Mouse (Mus musculus): ENCODE results near the gene Tmtc4. TPM values are rescaled to one million over a fixed set of nuclear protein-coding genes. Genes with fewer than 3 reads are reported as not detected.

Gene Tmtc4
- polyA plus RNA-seq, 1 experiment = 10.6 TPM

DNA sequence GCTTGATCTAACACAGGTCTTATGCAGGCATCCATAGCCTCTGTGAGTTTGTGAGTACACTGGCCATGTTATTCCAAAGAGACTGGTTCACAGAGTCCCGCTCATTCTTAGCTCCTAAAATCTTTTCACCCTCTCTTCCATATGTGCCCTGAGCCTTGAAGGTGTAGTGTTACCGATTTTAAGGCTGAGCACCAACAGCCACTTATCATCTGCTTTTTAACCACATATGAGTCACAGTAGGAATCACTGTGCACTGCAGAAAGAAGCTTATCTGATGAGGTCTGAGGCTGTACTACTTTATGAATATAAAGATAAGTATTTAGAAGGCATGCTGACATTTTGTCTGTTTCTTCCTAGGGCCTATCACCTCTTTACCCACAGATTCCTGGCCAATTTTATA, 31.9 kb upstream of the Tmtc4 start:
- H3ac ChIP-seq (ENCODE audit: control insufficient read depth, insufficient read length, low read depth) = no peak overlapping the region
- no peaks in the 10 kb centered on the region for H3K27me3 ChIP-seq (ENCODE audit: control insufficient read depth, insufficient read depth, insufficient read length)
- H3K4me3 ChIP-seq (ENCODE audit: insufficient read depth, poor library complexity, severe bottlenecking) = no peak overlapping the region
- TF ChIP-seq FOSL1 (IDR thresholded peaks at IDR 0.05; ENCODE audit: insufficient read depth, low read length, poor library complexity, severe bottlenecking) = no peak
- no peak for TF ChIP-seq USF1 (IDR thresholded peaks at IDR 0.05; ENCODE audit: low read depth)
- TF ChIP-seq CTCF (IDR thresholded peaks at IDR 0.05; ENCODE audit: control insufficient read depth, insufficient read depth, insufficient read length) = no peak
- no peak for TF ChIP-seq MAX (IDR thresholded peaks at IDR 0.05)
- no peak for TF ChIP-seq CEBPB (IDR thresholded peaks at IDR 0.05; ENCODE audit: low read depth)
- no peak for TF ChIP-seq MYOD1 (IDR thresholded peaks at IDR 0.05; ENCODE audit: control insufficient read depth, insufficient read length, low read depth)
- no peak for TF ChIP-seq MYOG (IDR thresholded peaks at IDR 0.05; ENCODE audit: control insufficient read depth, extremely low read depth, insufficient read length)
- H3K79me2 ChIP-seq (ENCODE audit: control insufficient read depth, insufficient read depth) = no peaks in the 10 kb centered on the region
- H3K79me3 ChIP-seq (ENCODE audit: low read depth) = no peaks in the 10 kb centered on the region
- no peaks in the 10 kb centered on the region for H3K36me3 ChIP-seq (ENCODE audit: control insufficient read depth, insufficient read depth)

DNA sequence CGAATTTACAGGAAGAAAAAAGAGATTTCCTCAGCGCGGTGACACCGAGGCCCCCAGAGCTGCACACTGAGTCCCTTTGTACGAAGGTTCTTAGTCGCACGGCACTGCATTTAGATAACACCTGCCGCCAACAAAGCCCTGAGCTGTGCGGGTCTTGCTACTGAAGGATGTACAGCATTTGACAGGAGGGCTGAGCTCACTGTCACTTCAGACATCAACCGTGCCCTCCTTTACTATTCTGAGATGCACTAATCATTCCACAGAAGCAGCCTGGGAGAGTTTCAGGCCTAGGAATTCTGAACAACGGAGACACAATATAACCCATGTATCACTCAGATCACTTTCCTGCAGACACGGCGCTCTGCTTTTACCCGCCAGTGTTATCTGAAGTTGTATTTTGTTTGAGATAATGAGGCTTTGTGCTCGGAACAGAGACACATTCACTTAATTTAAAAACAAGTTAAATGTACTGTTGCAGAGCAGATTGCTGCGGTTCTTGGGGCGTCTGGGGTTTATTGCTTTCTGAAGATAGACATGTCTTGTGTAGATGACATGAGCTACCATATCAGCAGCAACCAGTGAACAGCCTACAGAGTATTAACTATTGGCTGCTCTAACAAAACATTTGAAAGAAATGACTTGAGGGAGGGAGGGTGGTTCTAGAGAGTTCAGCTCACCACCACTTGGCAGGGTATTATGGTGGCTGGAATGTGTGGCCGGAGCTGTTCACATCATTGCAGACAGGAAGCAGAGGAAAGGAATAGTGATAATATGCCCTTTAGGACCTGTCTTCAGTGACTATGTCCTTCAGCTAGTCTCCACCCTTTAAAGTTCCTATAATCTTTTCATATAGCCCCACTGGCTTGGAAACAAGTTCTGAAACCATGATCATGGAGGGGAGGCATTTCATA, 25.5 kb upstream of the Tmtc4 start:
- Histone ChIP-seq H3K4me3 (ENCODE audit: insufficient read depth, poor library complexity, severe bottlenecking) (no peak overlapping the region), H3ac (ENCODE audit: control insufficient read depth, insufficient read length, low read depth) (no peak overlapping the region), H3K79me3 (ENCODE audit: low read depth) (no peaks in the 10 kb centered on the region), H3K27me3 (ENCODE audit: control insufficient read depth, insufficient read depth, insufficient read length) (no peaks in the 10 kb centered on the region), H3K79me2 (ENCODE audit: control insufficient read depth, insufficient read depth) (no peaks in the 10 kb centered on the region), H3K36me3 (ENCODE audit: control insufficient read depth, insufficient read depth) (no peaks in the 10 kb centered on the region)
- no peak for TF ChIP-seq MYOG (IDR thresholded peaks at IDR 0.05; ENCODE audit: control insufficient read depth, extremely low read depth, insufficient read length)
- TF ChIP-seq MAX (IDR thresholded peaks at IDR 0.05) = no peak
- no peak for TF ChIP-seq USF1 (IDR thresholded peaks at IDR 0.05; ENCODE audit: low read depth)
- TF ChIP-seq MYOD1 (IDR thresholded peaks at IDR 0.05; ENCODE audit: control insufficient read depth, insufficient read length, low read depth) = no peak
- TF ChIP-seq CTCF (IDR thresholded peaks at IDR 0.05; ENCODE audit: control insufficient read depth, insufficient read depth, insufficient read length) = no peak
- TF ChIP-seq CEBPB (IDR thresholded peaks at IDR 0.05; ENCODE audit: low read depth) = no peak
- no peak for TF ChIP-seq FOSL1 (IDR thresholded peaks at IDR 0.05; ENCODE audit: insufficient read depth, low read length, poor library complexity, severe bottlenecking)

DNA sequence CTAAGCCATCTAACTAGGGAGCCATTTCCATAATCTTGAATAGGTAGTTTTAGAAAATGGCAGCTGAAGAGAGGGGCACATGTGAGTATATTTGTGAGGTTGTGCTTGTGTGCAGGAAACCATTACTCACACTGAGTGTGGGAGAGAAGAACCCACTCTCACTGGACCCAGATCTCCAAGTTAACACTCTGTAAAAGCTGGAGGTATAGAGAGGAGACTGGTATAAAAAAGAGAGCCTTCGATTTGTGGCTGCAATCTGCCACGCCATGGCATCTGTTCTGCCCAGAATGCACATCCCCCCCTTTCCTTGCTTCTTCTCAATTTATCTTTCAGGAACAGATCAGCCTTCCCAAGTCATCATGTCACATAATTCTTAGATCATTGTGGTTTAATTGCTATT, 24.8 kb upstream of the Tmtc4 start:
- H3K4me3 ChIP-seq (ENCODE audit: insufficient read depth, poor library complexity, severe bottlenecking) = no peak overlapping the region
- no peaks in the 10 kb centered on the region for H3K27me3 ChIP-seq (ENCODE audit: control insufficient read depth, insufficient read depth, insufficient read length)
- H3K79me3 ChIP-seq (ENCODE audit: low read depth) = no peaks in the 10 kb centered on the region
- TF ChIP-seq MAX (IDR thresholded peaks at IDR 0.05) = no peak
- no peak for TF ChIP-seq CEBPB (IDR thresholded peaks at IDR 0.05; ENCODE audit: low read depth)
- TF ChIP-seq MYOG (IDR thresholded peaks at IDR 0.05; ENCODE audit: control insufficient read depth, extremely low read depth, insufficient read length) = no peak
- TF ChIP-seq MYOD1 (IDR thresholded peaks at IDR 0.05; ENCODE audit: control insufficient read depth, insufficient read length, low read depth) = no peak
- no peak for TF ChIP-seq USF1 (IDR thresholded peaks at IDR 0.05; ENCODE audit: low read depth)
- TF ChIP-seq FOSL1 (IDR thresholded peaks at IDR 0.05; ENCODE audit: insufficient read depth, low read length, poor library complexity, severe bottlenecking) = no peak
- TF ChIP-seq CTCF (IDR thresholded peaks at IDR 0.05; ENCODE audit: control insufficient read depth, insufficient read depth, insufficient read length) = no peak
- H3K36me3 ChIP-seq (ENCODE audit: control insufficient read depth, insufficient read depth) = no peaks in the 10 kb centered on the region
- H3ac ChIP-seq (ENCODE audit: control insufficient read depth, insufficient read length, low read depth) = no peak overlapping the region
- no peaks in the 10 kb centered on the region for H3K79me2 ChIP-seq (ENCODE audit: control insufficient read depth, insufficient read depth)

DNA sequence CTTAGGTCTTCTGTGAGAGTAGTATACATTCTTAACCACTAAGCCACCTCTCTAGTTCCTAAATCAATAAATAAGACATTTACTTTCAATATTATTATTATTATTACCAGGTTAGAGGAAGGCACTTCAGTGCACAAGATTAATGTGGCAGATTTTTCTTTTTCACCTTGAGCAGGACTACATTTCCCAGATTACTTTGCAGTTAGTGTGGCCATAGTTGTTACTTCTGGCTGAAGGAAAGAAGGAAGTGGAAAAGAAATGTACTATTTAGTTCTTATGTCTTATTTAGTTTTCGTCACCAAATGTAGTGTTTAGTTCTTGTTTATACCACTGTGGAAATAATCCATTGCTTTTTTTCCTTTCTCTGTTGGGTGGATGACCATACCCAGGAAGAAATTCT, 19.9 kb upstream of the Tmtc4 start:
- no peak overlapping the region for H3K4me3 ChIP-seq (ENCODE audit: insufficient read depth, poor library complexity, severe bottlenecking)
- H3K27me3 ChIP-seq (ENCODE audit: control insufficient read depth, insufficient read depth, insufficient read length) = no peaks in the 10 kb centered on the region
- H3ac ChIP-seq (ENCODE audit: control insufficient read depth, insufficient read length, low read depth) = no peak overlapping the region
- TF ChIP-seq CTCF (IDR thresholded peaks at IDR 0.05; ENCODE audit: control insufficient read depth, insufficient read depth, insufficient read length) = no peak
- TF ChIP-seq CEBPB (IDR thresholded peaks at IDR 0.05; ENCODE audit: low read depth) = no peak
- no peak for TF ChIP-seq USF1 (IDR thresholded peaks at IDR 0.05; ENCODE audit: low read depth)
- no peak for TF ChIP-seq MYOD1 (IDR thresholded peaks at IDR 0.05; ENCODE audit: control insufficient read depth, insufficient read length, low read depth)
- no peak for TF ChIP-seq MAX (IDR thresholded peaks at IDR 0.05)
- TF ChIP-seq MYOG (IDR thresholded peaks at IDR 0.05; ENCODE audit: control insufficient read depth, extremely low read depth, insufficient read length) = no peak
- no peak for TF ChIP-seq FOSL1 (IDR thresholded peaks at IDR 0.05; ENCODE audit: insufficient read depth, low read length, poor library complexity, severe bottlenecking)
- H3K79me3 ChIP-seq (ENCODE audit: low read depth) = no peaks in the 10 kb centered on the region
- no peaks in the 10 kb centered on the region for H3K79me2 ChIP-seq (ENCODE audit: control insufficient read depth, insufficient read depth)
- no peaks in the 10 kb centered on the region for H3K36me3 ChIP-seq (ENCODE audit: control insufficient read depth, insufficient read depth)

DNA sequence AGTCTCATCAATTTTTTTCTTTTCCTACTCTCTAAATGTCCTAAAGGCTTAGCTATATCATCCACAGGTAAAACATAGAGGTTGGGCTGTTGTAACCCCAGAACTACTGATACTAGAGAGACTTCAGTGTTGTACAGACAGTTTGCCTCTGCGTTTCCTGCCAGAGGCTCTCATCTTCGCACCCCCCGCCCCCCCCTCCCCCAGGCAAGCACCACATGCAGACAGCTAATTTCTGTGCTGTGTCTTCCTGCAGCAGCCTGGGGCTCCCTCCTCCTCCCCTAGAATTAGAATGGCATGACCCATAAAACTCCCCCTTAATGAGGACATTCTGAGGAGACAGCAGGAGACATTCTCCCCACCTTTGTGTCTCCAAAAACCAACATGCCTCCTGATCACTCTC, 17.6 kb upstream of the Tmtc4 start:
- TF ChIP-seq USF1 (IDR thresholded peaks at IDR 0.05; ENCODE audit: low read depth) (no peak), MAX (IDR thresholded peaks at IDR 0.05) (no peak), CTCF (IDR thresholded peaks at IDR 0.05; ENCODE audit: control insufficient read depth, insufficient read depth, insufficient read length) (no peak), MYOG (IDR thresholded peaks at IDR 0.05; ENCODE audit: control insufficient read depth, extremely low read depth, insufficient read length) (no peak), FOSL1 (IDR thresholded peaks at IDR 0.05; ENCODE audit: insufficient read depth, low read length, poor library complexity, severe bottlenecking) (no peak), MYOD1 (IDR thresholded peaks at IDR 0.05; ENCODE audit: control insufficient read depth, insufficient read length, low read depth) (no peak), CEBPB (IDR thresholded peaks at IDR 0.05; ENCODE audit: low read depth) (no peak)
- Histone ChIP-seq H3K4me3 (ENCODE audit: insufficient read depth, poor library complexity, severe bottlenecking) (no peak overlapping the region), H3K79me2 (ENCODE audit: control insufficient read depth, insufficient read depth) (no peaks in the 10 kb centered on the region), H3K36me3 (ENCODE audit: control insufficient read depth, insufficient read depth) (no peaks in the 10 kb centered on the region), H3K27me3 (ENCODE audit: control insufficient read depth, insufficient read depth, insufficient read length) (no peaks in the 10 kb centered on the region), H3K79me3 (ENCODE audit: low read depth) (no peaks in the 10 kb centered on the region), H3ac (ENCODE audit: control insufficient read depth, insufficient read length, low read depth) (no peak overlapping the region)

Measured in C2C12 (cell line).